Mouse (Mus musculus): Measurements from ENCODE around the gene 3110040N11Rik. TPM values are rescaled to one million over a fixed set of nuclear protein-coding genes. Genes with fewer than 3 reads are reported as not detected.

3110040N11Rik gene
- polyA plus RNA-seq, 2 experiments: 52.9 to 54.7 TPM

- 53% methylated on average over 9 of the region's 9 CpGs for WGBS
- H3K27me3 ChIP-seq (ENCODE audit: control insufficient read depth, insufficient read depth, low read length): no peaks in the 10 kb centered on the region
- H3K4me3 ChIP-seq (replicated peaks; ENCODE audit: low read length): no peak overlapping the region
- TF ChIP-seq POLR2A (IDR thresholded peaks at IDR 0.05; ENCODE audit: borderline replicate concordance, extremely low read depth, insufficient read depth, insufficient read length): no peak
- H3K9ac ChIP-seq (ENCODE audit: low read depth, low read length, severe bottlenecking): no peak overlapping the region
- ATAC-seq (ENCODE audit: low FRiP score, low read depth) (no peak), DNase-seq (ENCODE audit: low spot score) (no peak)
- H3K36me3 ChIP-seq (ENCODE audit: control insufficient read depth, insufficient read depth, low read length): no peaks in the 10 kb centered on the region
- no peak overlapping the region for H3K4me2 ChIP-seq (replicated peaks; ENCODE audit: low read depth, low read length, severe bottlenecking)
- H3K27ac ChIP-seq (replicated peaks; ENCODE audit: low read depth, low read length): no peak overlapping the region
- H3K4me1 ChIP-seq (ENCODE audit: control insufficient read depth, insufficient read depth, low read length): no peaks in the 10 kb centered on the region
- no peaks in the 10 kb centered on the region for H3K9me3 ChIP-seq (ENCODE audit: control insufficient read depth, low read length)
Measured at GRCm38 (mm10) chr7:81735300-81736048, 53.8 kb downstream of the 3110040N11Rik start.

GRCm38 (mm10) chr7:81732183-81733089 is 56.8 kb downstream of the 3110040N11Rik start:
- 85% methylated on average over 12 of the region's 12 CpGs for WGBS
- Histone ChIP-seq H3K27ac (replicated peaks; ENCODE audit: low read depth, low read length) (no peak overlapping the region), H3K9ac (ENCODE audit: low read depth, low read length, severe bottlenecking) (no peak overlapping the region), H3K9me3 (ENCODE audit: control insufficient read depth, low read length) (no peaks in the 10 kb centered on the region), H3K4me2 (replicated peaks; ENCODE audit: low read depth, low read length, severe bottlenecking) (no peak overlapping the region), H3K36me3 (ENCODE audit: control insufficient read depth, insufficient read depth, low read length) (no peaks in the 10 kb centered on the region), H3K27me3 (ENCODE audit: control insufficient read depth, insufficient read depth, low read length) (no peaks in the 10 kb centered on the region), H3K4me1 (ENCODE audit: control insufficient read depth, insufficient read depth, low read length) (no peaks in the 10 kb centered on the region), H3K4me3 (replicated peaks; ENCODE audit: low read length) (no peak overlapping the region)
- TF ChIP-seq POLR2A (IDR thresholded peaks at IDR 0.05; ENCODE audit: borderline replicate concordance, extremely low read depth, insufficient read depth, insufficient read length): no peak
- ATAC-seq (ENCODE audit: low FRiP score, low read depth) (no peak), DNase-seq (ENCODE audit: low spot score) (no peak)

Other genes with a start within 250 kb of the 3110040N11Rik start
- 0.68 and 0.78 TPM in 2 replicates for gene Fsd2, start 222.5 kb downstream of the 3110040N11Rik start, polyA plus RNA-seq (2012; rRNA removed)
- gene Fsd2, start 222.5 kb downstream of the 3110040N11Rik start, polyA plus RNA-seq (2014; fragmentation: Nextera tagmentation; extraction: Ambion mirVana): 0.58 and 1.3 TPM in 2 replicates
- 10.4 and 11.0 TPM in 2 replicates for gene Whamm, start 218.2 kb downstream of the 3110040N11Rik start, polyA plus RNA-seq (2012; rRNA removed)
- 5.4 and 7.5 TPM in 2 replicates for gene Whamm, start 218.2 kb downstream of the 3110040N11Rik start, polyA plus RNA-seq (2014; fragmentation: Nextera tagmentation; extraction: Ambion mirVana)
- gene Homer2, start 82.0 kb downstream of the 3110040N11Rik start, polyA plus RNA-seq (2012; rRNA removed): 15.3 and 15.5 TPM in 2 replicates
- 25.8 and 29.6 TPM in 2 replicates for gene Homer2, start 82.0 kb downstream of the 3110040N11Rik start, polyA plus RNA-seq (2014; fragmentation: Nextera tagmentation; extraction: Ambion mirVana)
- 38.8 and 46.8 TPM in 2 replicates for gene Ramac, start 26.6 kb downstream of the 3110040N11Rik start, polyA plus RNA-seq (2012; rRNA removed)
- gene Ramac, start 26.6 kb downstream of the 3110040N11Rik start, polyA plus RNA-seq (2014; fragmentation: Nextera tagmentation; extraction: Ambion mirVana): 103 TPM in 2 replicates
- 48.1 and 62.1 TPM in 2 replicates for gene Btbd1, start 40.0 kb upstream of the 3110040N11Rik start, polyA plus RNA-seq (2012; rRNA removed)
- gene Btbd1, start 40.0 kb upstream of the 3110040N11Rik start, polyA plus RNA-seq (2014; fragmentation: Nextera tagmentation; extraction: Ambion mirVana): 86.3 and 92.2 TPM in 2 replicates
- not detected in 2 replicates for gene Gm10160, start 66.3 kb upstream of the 3110040N11Rik start, polyA plus RNA-seq (2012; rRNA removed)
- gene Gm10160, start 66.3 kb upstream of the 3110040N11Rik start, polyA plus RNA-seq (2014; fragmentation: Nextera tagmentation; extraction: Ambion mirVana): not detected in 2 replicates
- 49.0 and 56.7 TPM in 2 replicates for gene Tm6sf1, start 69.5 kb upstream of the 3110040N11Rik start, polyA plus RNA-seq (2012; rRNA removed)
- 21.2 and 26.6 TPM in 2 replicates for gene Tm6sf1, start 69.5 kb upstream of the 3110040N11Rik start, polyA plus RNA-seq (2014; fragmentation: Nextera tagmentation; extraction: Ambion mirVana)
- gene Hdgfl3, start 145.0 kb upstream of the 3110040N11Rik start, polyA plus RNA-seq (2012; rRNA removed): 17.9 and 18.2 TPM in 2 replicates
- gene Hdgfl3, start 145.0 kb upstream of the 3110040N11Rik start, polyA plus RNA-seq (2014; fragmentation: Nextera tagmentation; extraction: Ambion mirVana): 21.3 and 26.3 TPM in 2 replicates
- gene Bnc1, start 202.8 kb upstream of the 3110040N11Rik start, polyA plus RNA-seq (2012; rRNA removed): 1.9 and 2.5 TPM in 2 replicates
- 1.8 and 2.2 TPM in 2 replicates for gene Bnc1, start 202.8 kb upstream of the 3110040N11Rik start, polyA plus RNA-seq (2014; fragmentation: Nextera tagmentation; extraction: Ambion mirVana)